Mouse (Mus musculus) frontal cortex, postnatal 25 days (tissue): ENCODE measurements at regions not wholly inside any gene's neighbourhood (a gene's known extent, or its start where the extent isn't known, plus 50 kb on each side); places are given as distances from the start of the nearest gene placed in this dataset.

Source experiments
- DNase-seq, 2 experiments: peaks; one replicate each; pipeline ENCODE4 v3.0.0; 2022; ENCODE audit warnings: low spot score in 2 of 2

DNA sequence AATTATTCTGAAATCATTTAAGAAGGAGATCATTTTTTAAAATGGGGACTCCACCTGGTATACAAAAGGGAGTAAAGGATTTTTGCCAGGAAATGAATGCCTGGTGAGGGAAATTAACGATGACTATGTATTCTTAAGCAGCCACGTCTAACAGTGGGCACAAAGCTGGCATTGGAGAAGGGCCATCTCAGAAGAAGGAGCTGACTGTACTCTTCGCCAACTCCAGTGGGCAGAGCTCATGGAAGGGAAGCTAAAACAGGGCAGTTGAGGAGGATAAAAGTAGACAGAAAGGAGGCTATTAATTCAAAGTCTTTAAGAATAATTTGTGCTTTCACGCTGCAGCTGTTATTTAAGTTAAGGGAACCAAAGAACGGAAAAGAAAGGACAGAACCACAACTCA, 294.2 kb downstream of the H2al1n start:
- peak in 1 of 2 experiments; percentile 5 for DNase-seq
